Mouse (Mus musculus) spleen, postnatal 10 days (tissue): Measurements from ENCODE around the gene Vps13d.

Experiments
- DNase-seq, 2 experiments: peaks; one replicate each; pipeline ENCODE4 v3.0.0; 2021 to 2022; ENCODE audit warnings: low spot score in 2 of 2

Vps13d gene

GRCm38 (mm10) chr4:145086509-145086908 lies 108.3 kb downstream of the Vps13d start:
- no peak for DNase-seq

DNA sequence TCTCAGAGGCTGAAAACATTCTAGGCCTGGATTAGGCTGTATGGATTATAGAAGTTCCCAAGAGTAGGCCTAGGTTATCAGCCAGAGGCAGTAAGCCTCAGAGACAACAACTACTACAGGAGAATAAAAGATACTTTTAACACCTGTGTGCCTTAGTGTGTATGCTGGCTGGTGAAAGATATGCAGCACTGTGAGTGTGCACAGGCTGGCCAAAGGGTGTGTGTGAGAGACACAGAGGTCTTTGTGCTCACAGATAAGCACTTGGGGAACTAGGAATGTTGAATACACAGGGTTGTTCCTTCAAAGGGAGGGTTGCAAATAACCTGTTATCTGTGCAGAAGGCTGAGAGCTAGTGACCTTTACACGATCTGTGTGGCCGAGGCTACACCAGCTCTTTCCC lies 115.5 kb downstream of the Vps13d start:
- no peak for DNase-seq

- DNase-seq = no peak
Observed at GRCm38 (mm10) chr4:145074276-145074675, 120.5 kb downstream of the Vps13d start.

- no peak for DNase-seq
Observed at GRCm38 (mm10) chr4:145073728-145074127, 121.1 kb downstream of the Vps13d start.

- DNase-seq = no peak
Observed at GRCm38 (mm10) chr4:145071942-145072341, 122.9 kb downstream of the Vps13d start.

DNA sequence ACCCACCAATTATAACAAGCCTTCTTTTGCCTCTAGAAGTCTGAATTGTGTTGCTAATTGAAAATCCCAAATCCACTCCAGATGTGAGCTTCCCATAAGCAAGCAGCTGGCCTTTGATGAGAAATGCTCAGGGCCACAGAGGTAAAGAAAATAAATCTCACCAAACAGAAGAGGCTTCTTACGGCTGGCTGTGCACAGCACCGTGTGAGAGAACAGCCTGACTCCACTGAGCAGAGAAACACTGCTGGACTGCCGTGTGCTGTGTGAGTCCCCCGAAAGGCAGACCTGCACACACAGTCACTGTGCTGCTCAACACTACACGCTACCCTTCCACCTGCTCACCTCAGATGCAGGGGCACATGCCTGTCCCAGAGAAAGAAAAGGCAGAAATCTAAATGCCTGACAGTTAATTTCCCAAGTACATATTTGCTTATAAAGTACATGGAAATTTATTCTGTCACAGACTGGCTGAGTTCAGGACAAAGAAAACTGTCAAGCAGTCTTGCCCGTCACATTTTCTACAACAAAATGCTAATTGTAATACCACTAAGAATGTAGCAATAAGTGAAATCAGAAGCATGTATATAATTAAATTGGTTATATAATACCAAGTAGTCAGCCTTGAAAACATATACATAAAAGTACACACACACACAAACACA lies 127.7 kb downstream of the Vps13d start:
- DNase-seq = no peak

- DNase-seq = no peak
Observed at GRCm38 (mm10) chr4:145066336-145067018, 128.3 kb downstream of the Vps13d start.

DNA sequence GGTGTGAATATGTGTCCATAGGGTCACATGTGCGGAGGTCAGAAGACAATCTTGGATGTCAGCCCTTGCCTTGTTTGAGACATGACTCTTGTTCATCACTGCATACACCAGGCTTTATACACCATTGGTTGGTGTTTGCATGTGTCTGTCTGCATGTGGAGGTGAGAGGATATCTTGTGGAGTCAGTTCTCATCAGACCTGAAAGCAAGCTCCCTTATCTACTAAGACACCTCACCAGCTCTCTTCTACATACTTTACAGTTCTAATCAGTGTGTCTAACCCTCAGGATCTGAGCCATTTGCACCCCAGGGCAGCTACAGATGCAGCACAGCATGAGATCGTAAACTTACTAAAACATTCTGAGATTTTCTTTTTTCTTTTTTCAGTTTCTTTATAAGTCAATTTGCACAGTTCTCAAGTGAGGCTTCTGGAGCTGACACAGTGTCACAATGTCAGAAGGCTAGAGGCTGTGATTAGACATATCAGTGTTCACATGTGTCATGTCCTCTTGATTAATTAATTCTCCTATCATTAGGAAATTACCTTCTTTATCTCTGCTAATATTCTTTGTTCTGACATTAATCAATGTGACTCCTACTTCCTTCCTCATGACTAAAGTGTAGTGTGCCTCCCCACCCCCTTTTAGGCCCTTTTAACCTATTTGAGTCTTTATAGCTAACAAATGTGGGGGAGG lies 135.9 kb downstream of the Vps13d start:
- no peak for DNase-seq

GRCm38 (mm10) chr4:145056346-145056745 lies 138.5 kb downstream of the Vps13d start:
- DNase-seq = no peak

- DNase-seq = no peak
Observed at GRCm38 (mm10) chr4:145055792-145056191, 139.0 kb downstream of the Vps13d start.

DNA sequence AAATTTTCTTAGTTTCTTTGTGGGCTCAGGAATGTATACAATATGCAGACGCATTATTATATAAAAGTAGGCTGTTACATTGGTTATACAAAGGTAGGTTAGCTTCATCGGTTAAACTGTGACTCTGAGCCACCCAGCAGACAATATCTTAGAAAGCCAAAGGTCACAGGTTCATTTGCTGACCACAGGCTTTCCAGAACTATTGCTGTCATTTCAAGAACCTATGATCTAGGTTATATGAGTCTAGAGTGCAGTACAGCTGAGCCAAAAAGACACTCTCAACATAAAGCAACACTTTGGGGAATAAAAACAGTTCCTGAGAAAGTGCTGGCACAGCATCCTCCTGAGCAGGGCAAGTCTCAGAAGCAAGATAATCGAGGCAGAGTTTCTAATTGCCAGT lies 140.4 kb downstream of the Vps13d start:
- DNase-seq = no peak

DNA sequence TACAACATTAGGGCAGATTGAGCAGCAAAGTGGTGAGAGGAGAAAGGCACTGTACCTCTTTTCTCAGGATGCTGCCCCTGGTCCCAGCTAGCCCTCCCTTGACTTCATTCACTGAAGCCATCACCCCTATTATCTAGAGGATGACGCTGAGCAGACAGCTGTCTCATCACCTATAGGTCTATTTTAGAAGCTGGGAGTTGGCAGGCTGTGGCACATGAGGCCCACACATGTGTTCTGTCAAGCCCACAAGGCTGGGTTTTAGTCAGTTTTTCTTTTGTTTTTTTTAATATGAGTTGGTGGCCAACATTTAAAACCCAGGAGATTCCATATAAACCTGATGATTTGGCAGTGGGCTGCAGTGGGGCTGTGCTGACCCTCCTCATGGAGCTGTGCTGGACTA lies 142.1 kb downstream of the Vps13d start:
- DNase-seq = no peak

DNA sequence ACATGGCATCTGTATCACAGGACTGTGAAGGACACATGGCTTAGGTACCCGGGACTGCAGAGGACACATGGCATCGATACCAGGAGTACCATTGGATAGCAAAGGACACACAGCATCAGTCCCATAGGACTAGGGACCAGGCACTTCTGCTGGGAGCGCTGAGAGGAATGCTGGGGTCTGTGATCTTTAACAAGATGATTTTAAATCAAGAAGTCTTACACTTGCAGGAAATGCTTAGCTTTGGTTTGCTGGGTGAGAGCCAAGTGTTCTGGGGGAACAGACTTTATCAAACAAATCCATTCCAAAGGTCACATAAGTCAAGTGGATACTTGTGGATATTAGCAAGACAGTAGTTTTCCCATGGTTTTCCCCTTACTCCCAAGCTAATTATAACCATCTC lies 142.5 kb downstream of the Vps13d start:
- no peak for DNase-seq

DNA sequence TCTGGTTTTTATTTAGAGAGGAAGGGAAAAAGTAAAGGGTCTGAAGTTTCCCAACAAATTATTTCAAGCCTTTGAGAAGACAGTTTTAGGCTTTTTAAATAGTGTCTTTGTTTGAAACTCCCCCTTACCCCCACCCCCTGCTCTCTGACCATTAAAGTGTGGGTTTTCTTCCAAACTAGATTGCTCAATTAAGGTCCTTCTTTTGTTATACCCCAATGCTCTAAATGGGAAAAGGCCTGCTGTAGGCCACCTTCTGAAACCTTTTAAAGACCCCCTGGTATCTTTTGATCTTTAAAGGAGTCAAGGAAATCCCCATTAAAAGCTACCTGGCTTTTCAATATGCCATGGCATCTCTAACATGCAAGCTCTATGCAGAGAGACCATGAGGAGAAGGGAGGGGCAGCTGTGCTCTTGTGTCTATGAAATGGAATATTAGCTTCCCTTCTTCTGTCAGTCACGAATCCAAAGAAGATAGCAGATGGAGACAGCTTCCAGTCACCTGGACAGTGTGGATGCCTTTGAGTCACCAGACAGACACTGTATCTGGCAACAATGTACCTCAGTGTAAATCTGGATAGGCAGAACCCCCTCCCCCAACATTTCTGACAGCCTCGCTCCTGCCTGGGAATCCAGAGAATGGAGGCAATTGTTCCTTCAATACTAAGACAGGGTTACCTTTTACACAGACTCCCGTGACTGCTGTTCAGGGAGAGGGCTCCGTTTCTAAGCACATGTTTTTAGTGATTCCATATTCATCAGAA lies 143.4 kb downstream of the Vps13d start:
- no peak for DNase-seq

GRCm38 (mm10) chr4:145050518-145051208 lies 144.1 kb downstream of the Vps13d start:
- DNase-seq = peak in 1 of 2 experiments; percentile 41

DNA sequence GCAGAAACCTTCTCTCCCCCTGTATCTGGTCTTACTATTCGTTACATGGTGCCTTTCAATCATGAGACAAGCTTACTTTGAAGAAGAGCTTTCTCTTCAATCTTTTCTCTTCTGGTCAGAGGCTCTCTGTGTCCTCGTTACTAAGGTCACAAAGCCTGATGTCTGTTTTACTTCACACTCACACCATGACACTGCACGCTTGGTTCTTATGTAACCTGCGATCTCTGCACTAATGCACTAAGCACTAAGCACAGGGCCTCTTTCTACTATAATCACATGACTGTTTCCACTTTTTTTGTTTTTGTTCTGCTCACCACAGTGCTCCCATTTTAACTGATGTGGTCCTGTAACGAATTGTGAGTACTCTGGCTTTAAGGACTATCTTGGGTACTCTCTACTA lies 146.8 kb downstream of the Vps13d start:
- no peak for DNase-seq

- DNase-seq = no peak
Observed at GRCm38 (mm10) chr4:145046032-145046401, 148.8 kb downstream of the Vps13d start.

GRCm38 (mm10) chr4:145045312-145046031 lies 149.3 kb downstream of the Vps13d start:
- DNase-seq = no peak

GRCm38 (mm10) chr4:145041223-145041870 lies 153.5 kb downstream of the Vps13d start:
- no peak for DNase-seq

GRCm38 (mm10) chr4:145037631-145038416 lies 157.0 kb downstream of the Vps13d start:
- DNase-seq = no peak
